Mouse (Mus musculus) embryonic facial prominence, embryonic 12.5 days (tissue): ENCODE measurements around the gene Parvg. TPM values are rescaled to one million over a fixed set of nuclear protein-coding genes. Genes with fewer than 3 reads are reported as not detected.

Source experiments
- ATAC-seq: fragments of 200-750 bp; cut with Nextera tagmentation; 2 replicates; pipeline ENCODE4 v1.8.0; 2017; ENCODE audit not compliant: insufficient number of reproducible peaks, insufficient read depth, low FRiP score, low TSS enrichment
- H3K27ac ChIP-seq: fragments of 300-500 bp; sonication (generic); 2 replicates; pipeline ENCODE4 v1.5.1; 2016; ENCODE audit warnings: mild to moderate bottlenecking
- H3K27me3 ChIP-seq: fragments of 300-500 bp; sonication (generic); 2 replicates; pipeline ENCODE4 v1.6.1; 2016; ENCODE audit warnings: mild to moderate bottlenecking, moderate library complexity
- H3K36me3 ChIP-seq: fragments of 300-500 bp; sonication (generic); 2 replicates; pipeline ENCODE4 v1.6.1; 2016; ENCODE audit warnings: mild to moderate bottlenecking
- H3K4me1 ChIP-seq: fragments of 300-500 bp; sonication (generic); 2 replicates; pipeline ENCODE4 v1.6.1; 2016
- H3K4me2 ChIP-seq: fragments of 300-500 bp; sonication (generic); replicated peaks from 2 replicates; pipeline ENCODE4 v1.6.1; 2016; ENCODE audit warnings: mild to moderate bottlenecking, moderate library complexity
- H3K4me3 ChIP-seq: fragments of 300-500 bp; sonication (generic); 2 replicates; pipeline ENCODE4 v1.5.1; 2016; ENCODE audit warnings: mild to moderate bottlenecking
- H3K9ac ChIP-seq: fragments of 300-500 bp; sonication (generic); 2 replicates; pipeline ENCODE4 v1.6.1; 2016; ENCODE audit warnings: mild to moderate bottlenecking, moderate library complexity
- H3K9me3 ChIP-seq: fragments of 300-500 bp; sonication (generic); 2 replicates; pipeline ENCODE4 v1.6.1; 2016; ENCODE audit warnings: mild to moderate bottlenecking, moderate library complexity
- WGBS: fragments of 180-500 bp; shearing (Covaris S2); methylation state at CpG from one replicate; pipeline ENCODE4 v1.1.7; 2016; 5-methylcytosine and 5-hydroxymethylcytosine counted together
- polyA plus RNA-seq: library from polyadenylated mRNA; unstranded; fragments of >200 nt; fragmentation: Nextera tagmentation; extraction: Ambion mirVana; gene quantifications from 2 replicates; pipeline ENCODE4 v1.2.1, GENCODE M21; 2016

Gene Parvg
- polyA plus RNA-seq, 1 experiment from 2014 or later = 1.2 TPM

DNA sequence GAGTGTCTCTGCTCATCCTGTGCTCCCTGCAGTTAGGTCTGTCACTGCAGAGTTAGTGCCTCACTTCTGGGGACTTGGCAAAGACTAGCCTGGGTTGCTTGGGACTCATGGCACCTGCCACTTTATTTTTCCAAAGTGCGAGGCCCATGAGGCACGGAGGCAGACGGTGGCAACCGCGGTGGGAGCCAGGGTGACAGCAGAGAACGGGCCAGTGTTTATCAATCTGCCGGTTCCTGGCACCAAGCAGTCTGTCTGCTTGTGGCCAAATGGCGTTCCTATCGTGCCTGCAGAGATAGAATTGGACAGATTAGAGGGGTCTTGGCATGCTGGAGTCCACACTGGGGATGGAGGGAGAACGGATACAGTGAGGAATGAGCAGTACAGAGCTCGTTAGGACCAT, 13.6 kb upstream of the Parvg start:
- Histone ChIP-seq H3K4me3 (no peak overlapping the region), H3K27me3 (no peaks in the 10 kb centered on the region), H3K9ac (no peak overlapping the region), H3K36me3 (no peaks in the 10 kb centered on the region), H3K4me1 (peaks cover 25% of the 10 kb centered on the region), H3K4me2 (no peak overlapping the region), H3K27ac (no peak overlapping the region), H3K9me3 (no peaks in the 10 kb centered on the region)
- no peak for ATAC-seq
- WGBS = 83% methylated on average over 11 of the region's 11 CpGs

DNA sequence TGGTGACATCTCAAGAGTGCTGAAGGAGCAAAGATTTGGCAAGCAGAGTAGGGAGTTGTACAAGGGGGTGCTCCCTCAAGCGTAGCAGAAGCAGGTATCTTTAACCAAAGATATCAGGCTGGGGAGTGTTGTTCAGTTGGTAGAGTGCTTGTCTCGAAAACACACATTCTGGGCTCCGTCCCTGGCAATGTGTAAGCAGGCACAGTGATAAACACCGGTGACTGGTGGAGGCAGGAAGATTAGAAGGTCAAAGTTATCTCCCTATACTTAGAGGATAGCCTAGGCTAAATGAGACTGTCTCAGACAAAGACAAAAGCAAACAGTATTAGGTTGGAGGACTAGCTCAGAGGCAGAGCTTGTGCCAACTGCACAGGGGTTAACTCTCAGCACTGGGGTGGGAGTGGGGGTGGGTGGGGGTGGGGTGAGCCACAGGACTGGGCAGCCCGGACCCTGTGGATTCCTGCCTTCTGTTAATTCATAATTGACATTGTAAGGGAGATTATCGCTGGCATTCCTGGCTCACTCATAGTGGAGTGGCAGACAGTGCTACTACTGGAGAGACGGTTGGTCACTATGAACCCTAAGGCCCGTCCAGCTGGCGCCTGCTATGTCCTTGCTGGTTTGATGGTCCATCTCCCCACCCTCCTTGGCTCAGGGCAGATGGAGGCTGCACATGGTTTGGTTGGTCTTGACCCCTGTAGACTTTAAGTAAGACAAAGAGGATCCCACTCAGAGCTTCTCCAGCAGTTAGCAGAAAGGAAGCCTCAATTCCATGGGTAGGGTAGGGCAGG, 12.3 kb upstream of the Parvg start:
- Histone ChIP-seq H3K27me3 (no peaks in the 10 kb centered on the region), H3K4me1 (peaks cover 26% of the 10 kb centered on the region), H3K36me3 (no peaks in the 10 kb centered on the region), H3K27ac (no peak overlapping the region), H3K4me3 (no peak overlapping the region), H3K9ac (no peak overlapping the region), H3K9me3 (no peaks in the 10 kb centered on the region), H3K4me2 (no peak overlapping the region)
- ATAC-seq = no peak
- 84% methylated on average over 9 of the region's 9 CpGs for WGBS

DNA sequence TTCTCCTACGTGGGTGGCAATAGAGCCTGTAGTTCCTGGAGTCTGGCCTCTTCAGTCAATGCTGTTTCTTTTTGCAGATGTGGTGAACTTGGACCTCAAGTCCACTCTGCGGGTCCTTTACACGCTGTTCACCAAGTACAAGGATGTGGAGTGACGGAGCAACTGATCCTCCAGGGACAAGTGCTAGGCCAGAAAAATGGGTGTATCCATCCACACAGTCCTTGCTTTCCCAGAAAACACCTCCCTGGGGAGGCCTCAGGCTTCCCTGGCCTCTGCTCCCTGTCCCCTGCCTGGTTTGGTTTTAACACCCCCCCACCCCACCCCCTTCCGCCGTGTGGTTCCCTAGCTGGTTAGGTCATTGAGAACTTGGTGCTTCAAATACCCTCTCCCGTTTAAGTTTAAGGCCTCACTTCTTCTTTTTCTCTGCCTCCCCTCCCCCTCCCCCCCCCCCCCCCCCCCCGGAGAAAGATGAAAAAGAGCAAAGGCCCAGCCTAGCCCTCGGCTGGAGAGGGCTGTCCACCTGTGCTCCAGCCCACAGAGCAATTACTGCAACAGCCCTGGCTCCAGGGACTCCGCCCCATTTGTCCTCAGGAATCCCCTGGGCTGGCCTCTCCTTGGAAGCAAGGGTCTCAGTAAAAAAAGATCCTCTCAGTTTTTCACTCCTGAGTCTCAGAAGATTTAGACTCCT, 10.8 kb upstream of the Parvg start:
- Histone ChIP-seq H3K4me2 (no peak overlapping the region), H3K9ac (no peak overlapping the region), H3K9me3 (0 out of 2 replicates have a peak, but pooled peaks cover 2% of the 10 kb centered on the region), H3K27ac (0 out of 2 replicates have a peak overlapping the region, but pooled peaks have one; percentile 4), H3K36me3 (no peaks in the 10 kb centered on the region), H3K4me1 (peaks cover 26% of the 10 kb centered on the region), H3K4me3 (no peak overlapping the region), H3K27me3 (no peaks in the 10 kb centered on the region)
- WGBS = 54% methylated on average over 9 of the region's 10 CpGs
- ATAC-seq = no peak

DNA sequence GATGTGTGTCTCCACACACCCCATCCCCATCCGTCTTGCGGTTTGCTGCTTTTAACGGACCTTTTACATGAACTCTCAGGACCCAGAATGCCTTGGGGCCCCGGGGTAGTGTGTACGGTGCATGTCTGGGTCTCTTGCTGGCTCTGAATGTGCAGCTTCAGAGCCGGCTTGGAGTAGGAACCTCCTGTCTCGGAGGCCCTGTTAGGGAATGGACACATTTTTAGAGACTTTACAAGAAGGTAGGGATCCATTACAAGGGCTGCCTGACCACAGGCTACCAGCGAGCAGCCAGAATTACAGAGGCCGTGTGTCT, 10.3 kb upstream of the Parvg start:
- 19% methylated on average over 9 of the region's 9 CpGs for WGBS
- H3K4me1 ChIP-seq = peaks cover 26% of the 10 kb centered on the region

DNA sequence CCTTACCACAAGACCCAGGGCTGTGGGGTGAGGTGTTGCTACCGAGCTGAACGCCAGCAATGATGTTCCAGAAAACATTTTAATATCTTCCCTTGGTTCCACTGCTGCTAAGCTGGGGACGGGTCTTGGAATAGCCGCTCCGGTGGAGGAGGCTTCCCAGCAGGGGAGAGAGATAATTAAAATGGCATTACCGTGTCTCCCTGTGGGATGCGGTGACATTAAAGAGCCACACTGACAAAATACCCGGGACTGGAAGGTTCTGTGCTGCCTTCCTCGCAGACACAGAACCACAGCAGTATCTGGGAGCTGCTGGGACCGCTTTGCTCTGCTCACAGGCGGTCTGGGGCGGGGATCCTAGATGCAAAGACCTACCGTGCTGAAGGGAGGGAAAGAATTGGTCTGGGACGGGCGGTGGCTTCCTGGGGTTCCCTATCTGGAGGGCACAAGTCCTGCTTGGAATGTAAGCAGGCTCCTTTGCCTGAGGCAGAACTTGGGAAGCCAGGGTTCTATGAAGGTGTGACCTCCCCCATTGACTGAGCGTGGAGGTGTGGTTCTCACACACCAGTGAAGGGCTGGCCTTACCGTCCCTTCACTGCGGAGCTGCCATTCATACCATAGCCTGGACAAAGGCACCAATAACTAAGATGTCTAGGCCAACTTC, 9.3 kb upstream of the Parvg start:
- Histone ChIP-seq H3K4me3 (no peak overlapping the region), H3K36me3 (no peaks in the 10 kb centered on the region), H3K4me1 (peaks cover 26% of the 10 kb centered on the region), H3K9ac (no peak overlapping the region), H3K9me3 (0 out of 2 replicates have a peak, but pooled peaks cover 2% of the 10 kb centered on the region), H3K27ac (no peak overlapping the region), H3K27me3 (no peaks in the 10 kb centered on the region), H3K4me2 (0 out of 2 replicates have a peak overlapping the region, but pooled peaks have one; percentile 7)
- WGBS = 24% methylated on average over 18 of the region's 18 CpGs
- ATAC-seq = no peak

More for the DNA sequence above, 10.3 kb upstream of the Parvg start:
- Histone ChIP-seq H3K9ac (no peak overlapping the region), H3K4me3 (no peak overlapping the region), H3K4me2 (no peak overlapping the region), H3K27me3 (no peaks in the 10 kb centered on the region), H3K36me3 (no peaks in the 10 kb centered on the region), H3K9me3 (0 out of 2 replicates have a peak, but pooled peaks cover 2% of the 10 kb centered on the region), H3K27ac (0 out of 2 replicates have a peak overlapping the region, but pooled peaks have one; percentile 4)
- no peak for ATAC-seq

DNA sequence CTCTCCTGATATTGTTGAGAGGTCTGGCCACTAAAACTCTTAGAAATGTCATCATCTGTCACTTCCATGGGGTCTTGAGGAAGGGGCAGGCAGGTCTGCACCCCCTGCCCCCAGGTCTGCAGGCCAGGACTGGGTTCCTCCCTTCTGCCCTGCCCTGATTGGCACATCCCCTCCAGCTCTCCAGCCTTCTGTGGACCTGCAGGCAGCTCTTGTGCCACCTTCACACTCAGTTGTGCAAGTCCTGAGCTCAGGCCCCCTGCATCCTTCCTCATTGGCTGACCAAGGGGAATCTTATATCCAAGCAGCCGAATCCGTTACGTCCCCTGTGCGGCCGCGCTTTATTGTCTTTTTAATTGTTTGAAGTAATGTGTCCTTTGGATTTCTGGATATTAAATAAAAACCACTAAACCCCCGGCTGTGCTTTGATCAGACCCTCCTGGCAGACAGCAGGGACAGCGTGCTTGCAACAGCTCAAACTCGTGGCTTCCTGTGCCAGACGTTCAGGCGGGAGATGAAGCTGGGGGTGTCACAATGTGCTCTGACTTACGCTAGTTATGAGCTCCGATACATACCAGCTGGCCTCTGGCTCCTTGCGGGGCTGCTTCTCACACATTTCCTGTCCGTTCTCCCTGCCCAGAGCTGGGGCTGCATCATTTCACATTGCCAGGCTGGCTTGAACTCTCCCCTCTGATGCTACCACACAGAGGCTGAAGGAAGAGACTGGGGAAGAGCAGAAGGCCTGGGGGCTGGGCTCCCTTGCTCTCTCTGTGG, 8.4 kb upstream of the Parvg start:
- no peaks in the 10 kb centered on the region for H3K36me3 ChIP-seq
- H3K4me1 ChIP-seq = peaks cover 26% of the 10 kb centered on the region
- no peak overlapping the region for H3K4me3 ChIP-seq
- no peak overlapping the region for H3K9ac ChIP-seq
- H3K27ac ChIP-seq = no peak overlapping the region
- WGBS = 44% methylated on average over 15 of the region's 15 CpGs
- H3K4me2 ChIP-seq = no peak overlapping the region
- H3K9me3 ChIP-seq = 0 out of 2 replicates have a peak, but pooled peaks cover 2% of the 10 kb centered on the region
- no peak for ATAC-seq
- no peaks in the 10 kb centered on the region for H3K27me3 ChIP-seq

DNA sequence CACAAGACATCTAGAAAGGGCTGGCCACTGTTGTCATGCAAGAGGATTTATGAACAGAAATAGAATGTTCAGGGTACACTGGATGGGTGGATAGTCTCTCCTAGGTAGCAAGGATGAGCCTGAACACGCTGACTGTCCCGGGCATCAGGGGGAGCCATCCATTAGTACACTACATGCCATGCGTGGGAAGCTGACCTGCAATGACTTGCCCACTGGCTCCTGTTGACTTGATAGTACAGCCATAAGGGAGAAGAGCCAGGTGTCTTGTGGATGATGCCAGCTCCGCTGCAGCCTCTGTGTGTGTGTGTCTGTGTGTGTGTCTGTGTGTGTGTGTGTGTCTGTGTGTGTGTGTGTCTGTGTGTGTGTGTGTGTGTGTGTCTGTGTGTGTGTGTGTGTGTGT, 4.4 kb upstream of the Parvg start:
- 80% methylated on average over 4 of the region's 4 CpGs for WGBS
- Histone ChIP-seq H3K36me3 (no peaks in the 10 kb centered on the region), H3K9ac (no peak overlapping the region), H3K4me2 (no peak overlapping the region), H3K27ac (no peak overlapping the region), H3K9me3 (0 out of 2 replicates have a peak, but pooled peaks cover 2% of the 10 kb centered on the region), H3K4me3 (no peak overlapping the region), H3K4me1 (peaks cover 10% of the 10 kb centered on the region), H3K27me3 (no peaks in the 10 kb centered on the region)
- no peak for ATAC-seq

DNA sequence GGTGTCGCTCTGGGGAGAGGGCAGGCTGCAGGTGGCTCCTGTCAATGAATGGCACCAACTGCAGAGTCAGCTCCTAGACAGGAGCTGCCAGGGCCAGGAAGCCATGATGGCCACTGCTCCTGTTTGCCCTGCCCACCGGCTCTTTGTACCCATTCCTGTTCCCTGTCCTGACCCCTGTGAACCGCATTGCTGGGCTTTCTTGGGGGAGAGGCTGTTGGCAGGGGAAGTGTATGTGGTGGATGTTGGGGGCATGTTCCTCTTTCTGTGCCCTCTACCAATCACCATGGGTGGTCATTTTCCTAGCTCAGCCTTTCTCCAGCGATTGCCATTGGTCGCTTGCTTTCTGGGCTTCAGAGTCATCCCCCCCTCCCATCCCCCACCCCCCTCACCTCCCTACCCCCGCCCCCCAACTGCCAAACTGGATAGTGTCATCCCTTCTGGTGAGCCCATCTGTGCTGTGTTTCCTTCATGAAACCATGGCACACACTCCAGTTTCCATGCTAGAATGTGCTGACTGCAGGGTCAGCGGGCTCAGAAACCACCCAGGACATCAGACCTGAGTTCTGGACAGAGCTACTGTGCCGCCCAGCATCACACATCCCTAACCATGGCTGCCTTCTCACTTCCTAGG, 2.2 kb upstream of the Parvg start:
- no peak for ATAC-seq
- no peak overlapping the region for H3K4me2 ChIP-seq
- H3K4me3 ChIP-seq = no peak overlapping the region
- no peaks in the 10 kb centered on the region for H3K27me3 ChIP-seq
- no peaks in the 10 kb centered on the region for H3K36me3 ChIP-seq
- H3K9ac ChIP-seq = no peak overlapping the region
- H3K9me3 ChIP-seq = 0 out of 2 replicates have a peak, but pooled peaks cover 2% of the 10 kb centered on the region
- H3K27ac ChIP-seq = no peak overlapping the region
- no peaks in the 10 kb centered on the region; the same call in 1 of the 2 replicates for H3K4me1 ChIP-seq
- WGBS = 83% methylated on average over 8 of the region's 8 CpGs

DNA sequence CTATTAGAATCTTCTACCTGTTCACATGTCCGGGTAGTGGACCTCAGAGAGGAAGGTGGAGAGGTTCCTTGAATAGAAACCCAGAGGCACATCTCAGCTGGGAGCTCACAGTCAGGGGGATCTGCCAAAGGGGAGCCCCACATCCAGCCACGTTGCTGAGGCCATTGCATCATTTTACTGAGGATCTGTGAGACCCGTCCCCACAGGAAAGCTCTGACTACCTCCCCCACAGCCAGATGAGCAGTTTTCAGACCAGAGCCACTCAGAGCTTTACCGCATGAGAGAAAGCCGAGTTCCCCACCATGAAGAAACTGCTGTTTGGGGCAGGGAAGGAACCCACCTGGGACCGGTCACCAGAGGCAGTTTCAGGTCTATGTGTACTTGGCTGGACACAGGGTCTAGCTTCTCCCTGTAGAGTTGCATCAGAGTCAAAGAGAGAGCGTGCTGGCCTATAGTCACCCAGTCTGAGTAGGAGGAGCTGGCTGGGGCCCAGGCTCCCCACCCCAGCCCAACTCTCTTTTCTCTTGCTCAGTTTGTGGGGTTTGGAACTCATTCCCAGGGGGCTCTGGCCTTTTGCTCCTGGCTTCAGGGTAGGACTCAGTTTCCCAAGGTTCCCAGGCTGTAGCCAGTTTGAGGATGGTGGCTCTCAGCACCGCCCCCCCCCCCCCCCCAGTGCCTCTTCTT, 1.2 kb downstream of the Parvg start:
- Histone ChIP-seq H3K27me3 (no peaks in the 10 kb centered on the region), H3K36me3 (no peaks in the 10 kb centered on the region), H3K4me1 (no peaks in the 10 kb centered on the region; the same call in 1 of the 2 replicates), H3K4me2 (no peak overlapping the region), H3K27ac (no peak overlapping the region), H3K9me3 (no peaks in the 10 kb centered on the region), H3K9ac (no peak overlapping the region), H3K4me3 (no peak overlapping the region)
- WGBS = 69% methylated on average over 8 of the region's 8 CpGs
- no peak for ATAC-seq

DNA sequence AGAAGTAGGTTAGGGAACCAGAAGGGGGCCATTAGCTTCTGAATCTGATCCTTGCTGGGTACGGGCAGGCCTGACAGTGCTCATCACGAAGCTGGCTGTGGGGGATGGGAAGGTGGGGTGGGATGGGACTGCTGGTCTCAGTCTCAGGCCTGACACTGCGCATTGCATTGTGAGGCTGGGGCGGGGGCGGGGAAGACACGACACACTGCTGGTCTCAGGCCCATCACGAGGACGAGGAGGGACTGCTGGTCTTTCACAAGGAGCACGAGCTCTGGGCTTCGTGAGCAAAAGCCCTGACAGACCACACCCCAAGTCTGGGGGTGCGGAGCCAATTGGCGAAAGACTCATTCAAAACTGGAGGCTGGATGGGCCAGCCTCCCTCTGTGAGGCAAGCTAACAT, 1.9 kb downstream of the Parvg start:
- Histone ChIP-seq H3K27me3 (no peaks in the 10 kb centered on the region), H3K4me1 (no peaks in the 10 kb centered on the region; the same call in 1 of the 2 replicates), H3K9ac (no peak overlapping the region), H3K9me3 (no peaks in the 10 kb centered on the region), H3K27ac (no peak overlapping the region), H3K4me2 (no peak overlapping the region), H3K4me3 (no peak overlapping the region), H3K36me3 (no peaks in the 10 kb centered on the region)
- no peak for ATAC-seq
- WGBS = 46% methylated on average over 12 of the region's 12 CpGs
